Mouse (Mus musculus) embryo, embryonic 10 days (tissue): Measurements from ENCODE around the gene Ank.

Experiments used
- DNase-seq: peaks from one replicate; pipeline ENCODE4 v3.0.0-alpha.2; 2015; ENCODE audit warnings: low spot score

Ank gene

GRCm38 (mm10) chr15:27633941-27634900, 167.7 kb downstream of the Ank start:
- no peak for DNase-seq

GRCm38 (mm10) chr15:27641171-27641570, 174.7 kb downstream of the Ank start:
- no peak for DNase-seq

GRCm38 (mm10) chr15:27642895-27643294, 176.4 kb downstream of the Ank start:
- DNase-seq: peak; percentile 40
